Mouse (Mus musculus): ENCODE measurements at regions not wholly inside any gene's neighbourhood (a gene's known extent, or its start where the extent isn't known, plus 50 kb on each side); places are given as distances from the start of the nearest gene placed in this dataset.
A peak's percentile ranks its signal among the peaks of the same experiment; 100 is the strongest.

DNA sequence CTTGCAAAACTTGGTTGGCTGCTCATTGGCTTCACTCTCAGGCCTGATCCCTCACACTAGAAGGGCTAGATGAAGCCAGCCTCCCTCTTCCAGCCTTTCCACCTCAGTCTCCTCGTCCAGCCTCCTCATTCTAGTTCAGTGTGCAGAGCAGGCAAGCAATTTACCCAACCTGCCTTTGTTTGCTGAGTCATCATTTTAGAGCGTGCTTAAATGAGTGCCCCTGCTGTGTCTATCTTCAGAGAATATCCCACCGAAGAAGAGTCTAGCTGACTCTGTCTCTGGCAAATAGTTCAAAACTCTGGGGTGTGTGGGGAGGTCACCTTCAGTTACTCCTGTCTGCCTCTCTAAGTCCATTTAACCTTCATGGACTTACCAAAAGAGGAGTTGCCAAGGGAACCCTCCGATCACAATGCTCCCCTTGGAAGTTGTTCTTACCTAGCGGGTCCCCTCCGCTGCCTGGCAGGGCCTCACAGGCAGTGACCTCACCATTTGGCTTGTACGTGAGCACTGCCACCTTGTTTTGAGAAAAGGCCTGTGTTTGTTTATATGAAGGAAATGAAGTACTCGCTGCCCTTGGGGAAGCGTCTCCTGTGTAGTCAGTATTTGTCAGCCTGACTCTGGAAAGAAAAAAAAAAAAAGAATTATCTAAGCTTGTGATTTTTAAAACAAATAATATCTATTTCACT is 175.2 kb upstream of the Irx3 start:
- TF ChIP-seq POLR2A (IDR thresholded peaks at IDR 0.05; ENCODE audit: insufficient read depth, low read depth, low read length) (no peak), CTCF (IDR thresholded peaks at IDR 0.05) (no peak)
- no peaks in the 10 kb centered on the region for H3K36me3 ChIP-seq (ENCODE audit: control insufficient read depth, insufficient read depth, low read length)
- no peaks in the 10 kb centered on the region for H3K79me2 ChIP-seq (replicated peaks; ENCODE audit: control insufficient read depth, insufficient read depth, low read length)
- DNase-seq, result no peak
- H3K27me3 ChIP-seq (ENCODE audit: control insufficient read depth, insufficient read depth, low read length), result no peaks in the 10 kb centered on the region
- H3K27ac ChIP-seq, result no peak overlapping the region
- intact Hi-C loops (cut with DNase I), result no loop called here
- no peak overlapping the region for H3K9ac ChIP-seq (ENCODE audit: low read depth, low read length)
- H3K4me3 ChIP-seq, result no peak overlapping the region
- 60% methylated on average over 9 of the region's 9 CpGs for WGBS
- H3K4me1 ChIP-seq (ENCODE audit: control insufficient read depth, insufficient read depth, low read length), result peaks cover 1% of the 10 kb centered on the region; the same call in 1 of the 2 replicates

GRCm38 (mm10) chr8:91975460-91975859 is 173.6 kb upstream of the Irx3 start:
- Histone ChIP-seq H3K27me3 (ENCODE audit: control insufficient read depth, insufficient read depth, low read length) (no peaks in the 10 kb centered on the region), H3K36me3 (ENCODE audit: control insufficient read depth, insufficient read depth, low read length) (no peaks in the 10 kb centered on the region), H3K9ac (ENCODE audit: low read depth, low read length) (no peak overlapping the region), H3K79me2 (replicated peaks; ENCODE audit: control insufficient read depth, insufficient read depth, low read length) (no peaks in the 10 kb centered on the region), H3K4me3 (no peak overlapping the region), H3K4me1 (ENCODE audit: control insufficient read depth, insufficient read depth, low read length) (peaks cover 1% of the 10 kb centered on the region; the same call in 1 of the 2 replicates), H3K27ac (no peak overlapping the region)
- no peak for DNase-seq
- WGBS, result 74% methylated on average over 2 of the region's 2 CpGs
- intact Hi-C loops (cut with DNase I), result no loop called here
- TF ChIP-seq CTCF (IDR thresholded peaks at IDR 0.05) (no peak), POLR2A (IDR thresholded peaks at IDR 0.05; ENCODE audit: insufficient read depth, low read depth, low read length) (no peak), EP300 (IDR thresholded peaks at IDR 0.05; ENCODE audit: insufficient read depth, low read depth, low read length) (no peak)

DNA sequence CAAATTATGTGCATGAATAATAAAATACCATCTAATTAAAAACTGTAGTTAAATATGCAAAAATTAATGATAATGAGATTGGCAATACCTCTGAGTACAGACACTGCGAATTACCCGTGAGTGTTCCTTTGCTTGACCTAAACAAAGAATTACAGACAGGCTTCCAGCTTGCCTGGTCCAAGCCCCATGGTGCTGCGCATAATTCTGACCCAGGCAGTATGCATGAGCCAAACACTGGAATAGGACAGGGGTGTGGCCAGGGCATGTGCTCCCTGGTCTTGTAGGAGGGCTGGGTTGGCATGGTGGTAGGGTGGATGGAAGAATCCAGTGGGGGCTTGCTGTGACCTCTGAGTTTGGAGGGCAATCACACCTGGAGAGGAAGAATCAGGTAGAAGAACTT is 172.8 kb upstream of the Irx3 start:
- intact Hi-C loops (cut with DNase I), result no loop called here
- 72% methylated on average over 3 of the region's 3 CpGs for WGBS
- Histone ChIP-seq H3K9ac (ENCODE audit: low read depth, low read length) (no peak overlapping the region), H3K4me3 (no peak overlapping the region), H3K27ac (no peak overlapping the region), H3K4me1 (ENCODE audit: control insufficient read depth, insufficient read depth, low read length) (peaks cover 1% of the 10 kb centered on the region; the same call in 1 of the 2 replicates), H3K79me2 (replicated peaks; ENCODE audit: control insufficient read depth, insufficient read depth, low read length) (no peaks in the 10 kb centered on the region), H3K36me3 (ENCODE audit: control insufficient read depth, insufficient read depth, low read length) (no peaks in the 10 kb centered on the region), H3K27me3 (ENCODE audit: control insufficient read depth, insufficient read depth, low read length) (no peaks in the 10 kb centered on the region)
- TF ChIP-seq EP300 (IDR thresholded peaks at IDR 0.05; ENCODE audit: insufficient read depth, low read depth, low read length) (no peak), CTCF (IDR thresholded peaks at IDR 0.05) (no peak), POLR2A (IDR thresholded peaks at IDR 0.05; ENCODE audit: insufficient read depth, low read depth, low read length) (no peak)
- no peak for DNase-seq

- Histone ChIP-seq H3K27ac (no peak overlapping the region), H3K4me1 (ENCODE audit: control insufficient read depth, insufficient read depth, low read length) (peaks cover 1% of the 10 kb centered on the region; the same call in 1 of the 2 replicates), H3K9ac (ENCODE audit: low read depth, low read length) (no peak overlapping the region), H3K79me2 (replicated peaks; ENCODE audit: control insufficient read depth, insufficient read depth, low read length) (no peaks in the 10 kb centered on the region), H3K4me3 (no peak overlapping the region), H3K36me3 (ENCODE audit: control insufficient read depth, insufficient read depth, low read length) (no peaks in the 10 kb centered on the region), H3K27me3 (ENCODE audit: control insufficient read depth, insufficient read depth, low read length) (no peaks in the 10 kb centered on the region)
- intact Hi-C loops (cut with DNase I), result no loop called here
- TF ChIP-seq EP300 (IDR thresholded peaks at IDR 0.05; ENCODE audit: insufficient read depth, low read depth, low read length) (no peak), POLR2A (IDR thresholded peaks at IDR 0.05; ENCODE audit: insufficient read depth, low read depth, low read length) (no peak), CTCF (IDR thresholded peaks at IDR 0.05) (no peak)
- no peak for DNase-seq
- WGBS, result 80% methylated on average over 18 of the region's 18 CpGs
Observed at GRCm38 (mm10) chr8:91973951-91974439, 172.1 kb upstream of the Irx3 start.

- intact Hi-C loops (cut with DNase I), result loop anchor here (2.0 to 5.0 kb wide), 5 partner anchors 23 to 435 kb away; no protein-coding TSS in a partner anchor
- H3K4me3 ChIP-seq, result peak overlapping the region; percentile 47
- 8% methylated on average over 16 of the region's 16 CpGs for WGBS
- no peaks in the 10 kb centered on the region for H3K27me3 ChIP-seq (ENCODE audit: control insufficient read depth, insufficient read depth, low read length)
- H3K36me3 ChIP-seq (ENCODE audit: control insufficient read depth, insufficient read depth, low read length), result no peaks in the 10 kb centered on the region
- H3K4me1 ChIP-seq (ENCODE audit: control insufficient read depth, insufficient read depth, low read length), result no peaks in the 10 kb centered on the region; the same call in 1 of the 2 replicates
- H3K27ac ChIP-seq, result peak overlapping the region; percentile 81
- TF ChIP-seq POLR2A (IDR thresholded peaks at IDR 0.05; ENCODE audit: insufficient read depth, low read depth, low read length), result peak; percentile 24; the same call in 1 of the 2 replicates
- TF ChIP-seq CTCF (IDR thresholded peaks at IDR 0.05), result no peak
- no peaks in the 10 kb centered on the region; the same call in 1 of the 2 replicates for H3K79me2 ChIP-seq (replicated peaks; ENCODE audit: control insufficient read depth, insufficient read depth, low read length)
- H3K9ac ChIP-seq (ENCODE audit: low read depth, low read length), result peak overlapping the region; percentile 51; the same call in 1 of the 2 replicates
- DNase-seq, result peak; percentile 56 to 62
Observed at GRCm38 (mm10) chr8:91967407-91967806, 165.5 kb upstream of the Irx3 start.

GRCm38 (mm10) chr8:91966891-91967370 is 165.1 kb upstream of the Irx3 start:
- H3K36me3 ChIP-seq (ENCODE audit: control insufficient read depth, insufficient read depth, low read length), result no peaks in the 10 kb centered on the region
- H3K9ac ChIP-seq (ENCODE audit: low read depth, low read length), result peak overlapping the region; percentile 51
- intact Hi-C loops (cut with DNase I), result loop anchor here (2.0 to 5.0 kb wide), 5 partner anchors 24 to 435 kb away; no protein-coding TSS in a partner anchor
- TF ChIP-seq EP300 (IDR thresholded peaks at IDR 0.05; ENCODE audit: insufficient read depth, low read depth, low read length), result no peak
- peak; percentile 84 for TF ChIP-seq CTCF (IDR thresholded peaks at IDR 0.05)
- WGBS, result 6% methylated on average over 19 of the region's 19 CpGs
- no peaks in the 10 kb centered on the region; the same call in 1 of the 2 replicates for H3K4me1 ChIP-seq (ENCODE audit: control insufficient read depth, insufficient read depth, low read length)
- H3K79me2 ChIP-seq (replicated peaks; ENCODE audit: control insufficient read depth, insufficient read depth, low read length), result no peaks in the 10 kb centered on the region; the same call in 1 of the 2 replicates
- peak overlapping the region; percentile 47 for H3K4me3 ChIP-seq
- DNase-seq, result peak; percentile 59 to 73
- H3K27ac ChIP-seq, result peak overlapping the region; percentile 81
- H3K27me3 ChIP-seq (ENCODE audit: control insufficient read depth, insufficient read depth, low read length), result no peaks in the 10 kb centered on the region
